Mouse (Mus musculus) myocyte (in vitro differentiated cells): ENCODE results near the gene Dgkz.

Experiments used
- CEBPB ChIP-seq: IDR thresholded peaks from 2 replicates; pipeline ENCODE4 v1.6.1; 2011; ENCODE audit warnings: mild to moderate bottlenecking, moderate library complexity; ENCODE audit not compliant: poor library complexity, insufficient read depth, severe bottlenecking
- E2F4 ChIP-seq: IDR thresholded peaks from one replicate; pipeline ENCODE4 v1.6.1; 2011; ENCODE audit warnings: mild to moderate bottlenecking, control low read depth, moderate library complexity; ENCODE audit not compliant: insufficient read depth
- MAX ChIP-seq: IDR thresholded peaks from one replicate; pipeline ENCODE4 v1.6.1; 2011; ENCODE audit warnings: low read depth, mild to moderate bottlenecking, control low read depth
- MYOG ChIP-seq, 3 experiments: IDR thresholded peaks; one replicate each; pipeline ENCODE4 v1.6.1; 2011; ENCODE audit warnings: control low read depth in 2 of 3, low read depth in 2 of 3, mild to moderate bottlenecking in 2 of 3; ENCODE audit not compliant: insufficient read length in 2 of 3, control insufficient read depth in 1 of 3, insufficient read depth in 1 of 3
- POLR2A ChIP-seq: IDR thresholded peaks from one replicate; pipeline ENCODE4 v1.6.1; 2011; ENCODE audit warnings: low read depth, mild to moderate bottlenecking, control low read depth, moderate library complexity; ENCODE audit not compliant: insufficient read length
- POLR2AphosphoS2 ChIP-seq: IDR thresholded peaks from one replicate; pipeline ENCODE4 v1.6.1; 2011; ENCODE audit warnings: low read depth, control low read depth; ENCODE audit not compliant: insufficient read length
- USF1 ChIP-seq: IDR thresholded peaks from one replicate; pipeline ENCODE4 v1.6.1; 2011; ENCODE audit warnings: low read depth, mild to moderate bottlenecking, control low read depth, moderate library complexity

GRCm38 (mm10) chr2:91916346-91916977 is 59.2 kb downstream of the Dgkz start:
- TF ChIP-seq POLR2A = no peak
- TF ChIP-seq USF1 = no peak
- TF ChIP-seq MAX = no peak
- TF ChIP-seq CEBPB = no peak
- TF ChIP-seq E2F4 = no peak
- no peak for TF ChIP-seq MYOG (IDR thresholded peaks at IDR 0.05; ENCODE audit: control insufficient read depth in 1 of 3, insufficient read depth in 1 of 3, insufficient read length in 2 of 3, low read depth in 2 of 3)
- no peak for TF ChIP-seq POLR2AphosphoS2
